Mouse (Mus musculus): ENCODE results near the gene RPS10-NUDT3.

- TF ChIP-seq POLR2A (IDR thresholded peaks at IDR 0.05; ENCODE audit: insufficient read depth, low read depth, low read length) (no peak), CTCF (IDR thresholded peaks at IDR 0.05) (no peak)
These were observed 44.1 kb upstream of the RPS10-NUDT3 start for GRCm38 (mm10) chr17:27678924-27679813.
